Comparison of ENCODE assay signal across 31 mouse cellular contexts in the genomic region with DNA sequence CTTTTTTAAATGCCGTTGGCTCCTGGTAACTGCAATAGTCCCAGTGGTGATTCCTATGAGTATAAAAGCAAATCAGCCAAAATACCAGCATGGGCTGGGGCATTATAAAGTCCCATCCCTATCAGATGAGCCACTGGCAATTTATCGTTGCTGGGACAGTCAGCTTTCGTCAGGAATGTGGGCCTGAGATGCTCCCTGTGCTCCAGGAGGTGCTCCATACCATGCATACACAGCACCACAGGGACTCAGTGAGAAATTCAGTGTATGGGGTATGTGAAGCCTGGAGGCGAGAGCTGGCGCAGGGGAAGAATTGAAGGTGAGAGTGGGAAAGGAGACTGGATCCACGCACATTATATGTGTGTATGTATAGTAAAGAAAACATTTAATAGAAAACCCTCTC. TPM values are rescaled to one million over a fixed set of nuclear protein-coding genes. Genes with fewer than 3 reads are reported as not detected.
"Had no signal": no experiment of that assay in that cellular context is flagged by ENCODE, and none has a peak within 500 bp of the region (broad histone marks: within the 10 kb centered on the region; RNA-seq: fewer than 3 reads in every experiment).

No protein-coding gene starts in this region.

- ATAC-seq: forebrain, embryonic 13.5 days; forebrain, embryonic 14.5 days; forebrain, embryonic 15.5 days; forebrain, embryonic 16.5 days; forebrain, postnatal 0 days had no signal

- H3K27ac ChIP-seq: embryonic facial prominence, embryonic 10.5 days; embryonic facial prominence, embryonic 12.5 days; embryonic facial prominence, embryonic 13.5 days; embryonic facial prominence, embryonic 15.5 days; forebrain, embryonic 10.5 days; forebrain, embryonic 12.5 days; forebrain, embryonic 13.5 days; forebrain, embryonic 15.5 days; gastrocnemius, adult 2 months had no signal

- H3K4me3 ChIP-seq: embryonic facial prominence, embryonic 10.5 days; embryonic facial prominence, embryonic 12.5 days; embryonic facial prominence, embryonic 13.5 days; embryonic facial prominence, embryonic 15.5 days; erythroblast, embryonic 14.5 days; forebrain, embryonic 10.5 days; forebrain, embryonic 12.5 days; forebrain, embryonic 13.5 days; forebrain, embryonic 15.5 days; gastrocnemius, adult 2 months had no signal

- H3K4me2 ChIP-seq: embryonic facial prominence, embryonic 12.5 days; embryonic facial prominence, embryonic 13.5 days; embryonic facial prominence, embryonic 15.5 days; forebrain, embryonic 12.5 days; forebrain, embryonic 13.5 days; forebrain, embryonic 15.5 days had no signal

- H3K4me1 ChIP-seq: embryonic facial prominence, embryonic 10.5 days; embryonic facial prominence, embryonic 12.5 days; embryonic facial prominence, embryonic 13.5 days; embryonic facial prominence, embryonic 15.5 days; forebrain, embryonic 10.5 days; forebrain, embryonic 12.5 days; forebrain, embryonic 13.5 days; forebrain, embryonic 15.5 days had no signal

- DNase-seq: cerebellum, adult 18-20 months; cerebellum, adult 2 months; cerebellum, adult 8-10 months; cerebellum, adult 9-10 months; cerebellum, adult 9-11 months; cerebellum, postnatal 10 days; cerebellum, postnatal 14 days; cerebellum, postnatal 25 days; cerebellum, postnatal 36 days; embryo, embryonic 11 days; forebrain, postnatal 0 days; gastrocnemius, adult 2 months; gastrocnemius, postnatal 10 days; gastrocnemius, postnatal 14 days; gastrocnemius, postnatal 25 days; gastrocnemius, postnatal 36 days; heart, adult 18-20 months had no signal

- H3K9me3 ChIP-seq: embryonic facial prominence, embryonic 10.5 days; embryonic facial prominence, embryonic 12.5 days; embryonic facial prominence, embryonic 13.5 days; embryonic facial prominence, embryonic 15.5 days; forebrain, embryonic 10.5 days; forebrain, embryonic 12.5 days; forebrain, embryonic 13.5 days; forebrain, embryonic 15.5 days had no signal

- H3K9ac ChIP-seq: embryonic facial prominence, embryonic 12.5 days; embryonic facial prominence, embryonic 13.5 days; embryonic facial prominence, embryonic 15.5 days; forebrain, embryonic 12.5 days; forebrain, embryonic 13.5 days; forebrain, embryonic 15.5 days; forebrain, postnatal 0 days had no signal

- H3K27me3 ChIP-seq: embryonic facial prominence, embryonic 12.5 days; embryonic facial prominence, embryonic 13.5 days; embryonic facial prominence, embryonic 15.5 days; forebrain, embryonic 12.5 days; forebrain, embryonic 13.5 days; forebrain, embryonic 15.5 days had no signal

- H3K36me3 ChIP-seq: embryonic facial prominence, embryonic 10.5 days; embryonic facial prominence, embryonic 12.5 days; embryonic facial prominence, embryonic 13.5 days; embryonic facial prominence, embryonic 15.5 days; forebrain, embryonic 10.5 days; forebrain, embryonic 12.5 days; forebrain, embryonic 15.5 days had no signal

RNA-seq across cellular contexts. Expression of a gene that starts 51.4 kb away (rescaled TPM):
- total RNA-seq: forebrain, postnatal 0 days had no signal

RNA-seq across cellular contexts. Expression of a gene that starts 52.6 kb away (rescaled TPM):
- total RNA-seq: gastrocnemius, adult 2 months; gastrocnemius, adult 8-10 months; gastrocnemius, postnatal 36 days had no signal
- polyA plus RNA-seq: cortical plate, adult 2 months; frontal cortex, adult 2 months had no signal
